In the genomic region with DNA sequence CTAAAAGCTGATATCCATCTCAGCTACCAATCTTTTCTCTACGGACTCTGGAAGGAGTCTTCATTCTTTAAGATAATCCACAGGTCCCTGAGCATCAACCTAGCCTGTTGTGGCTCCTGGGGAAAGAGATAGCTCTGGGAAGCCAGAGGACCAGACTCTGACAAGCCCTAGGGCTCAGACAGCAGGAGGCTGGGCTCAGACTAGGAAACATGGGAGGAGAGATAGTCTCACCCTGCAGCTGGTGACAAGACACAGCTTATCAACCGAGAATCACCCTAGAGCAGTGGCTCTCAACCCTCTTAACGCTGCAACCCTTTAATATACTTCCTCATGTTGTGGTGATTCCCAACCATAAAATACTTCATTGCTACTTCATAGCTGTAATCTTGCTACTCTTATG, we compare ENCODE assay signal across 21 mouse cellular contexts. TPM values are rescaled to one million over a fixed set of nuclear protein-coding genes. Genes with fewer than 3 reads are reported as not detected.
"Had no signal": no experiment of that assay in that cellular context is flagged by ENCODE, and none has a peak within 500 bp of the region (broad histone marks: within the 10 kb centered on the region; RNA-seq: fewer than 3 reads in every experiment).

No protein-coding gene starts in this region.

- H3K9ac ChIP-seq: lung, embryonic 15.5 days had no signal

- H3K4me1 ChIP-seq: lung, embryonic 15.5 days had no signal

- H3K27ac ChIP-seq: kidney, postnatal 0 days; layer of hippocampus, adult 2 months; lung, embryonic 15.5 days had no signal

- H3K27me3 ChIP-seq: lung, embryonic 15.5 days had no signal

- ATAC-seq: inflammation-experienced regulatory T-cells, adult 6 months; intestine, postnatal 0 days had no signal

- H3K4me3 ChIP-seq: layer of hippocampus, adult 2 months; lung, embryonic 15.5 days had no signal

- DNase-seq: kidney, adult 2 months; kidney, postnatal 25 days; layer of hippocampus, adult 9-11 months; lung, adult 18-20 months; lung, postnatal 10 days; lung, postnatal 36 days; midbrain, embryonic 14.5 days; retina, postnatal 1 day; thymus, adult 18-20 months; thymus, postnatal 36 days had no signal

- H3K36me3 ChIP-seq: lung, embryonic 15.5 days had no signal

- H3K4me2 ChIP-seq: lung, embryonic 15.5 days; midbrain, embryonic 11.5 days had no signal

- H3K9me3 ChIP-seq: lung, embryonic 15.5 days had no signal

RNA-seq across cellular contexts. Expression of a gene that starts 17.6 kb away (rescaled TPM):
- polyA plus RNA-seq: inflammation-experienced regulatory T-cells, adult 6 months; kidney, embryonic 14.5 days; limb, embryonic 11.5 days; midbrain, embryonic 11.5 days; midbrain, embryonic 14.5 days; midbrain, postnatal 0 days; neural tube, embryonic 11.5 days; neural tube, embryonic 14.5 days had no signal

RNA-seq across cellular contexts. Expression of a gene that starts 24.3 kb away (rescaled TPM):
- polyA plus RNA-seq: inflammation-experienced regulatory T-cells, adult 6 months had no signal

RNA-seq across cellular contexts. Expression of a gene that starts 49.1 kb away (rescaled TPM):
- polyA plus RNA-seq: inflammation-experienced regulatory T-cells, adult 6 months had no signal
